Mouse (Mus musculus): ENCODE data around the gene Lax1.
"Not testable (repeated sequence)": the region's sequence is repeated elsewhere in the genome, so short reads cannot be mapped to it uniquely, and the experiment has no call there.

Lax1 gene

DNA sequence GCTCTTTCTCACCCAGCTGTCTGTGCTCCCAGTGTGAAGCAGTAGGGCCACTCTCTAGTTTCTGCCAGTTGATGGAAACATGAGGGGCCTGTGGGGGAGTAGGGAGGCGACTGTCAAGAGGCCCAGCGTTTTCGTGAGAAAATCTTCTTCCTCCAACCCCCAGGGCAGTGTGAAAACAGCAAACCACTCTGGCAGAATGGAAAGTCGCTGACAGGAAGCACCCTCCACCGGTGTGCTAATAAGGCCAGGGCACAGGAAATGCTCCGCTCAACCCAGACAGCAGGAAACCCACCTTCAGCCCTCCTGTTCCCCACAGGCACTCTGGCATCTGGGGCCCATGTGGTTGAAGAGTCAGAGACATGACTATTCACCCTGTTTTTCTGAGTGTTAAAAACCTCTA is at the start of gene Lax1:
Lax1 (minus strand) TSS at position 212 of the 400 bp plus-strand sequence.
- in situ Hi-C loops (cut with MboI, MseI): no loop called here

DNA sequence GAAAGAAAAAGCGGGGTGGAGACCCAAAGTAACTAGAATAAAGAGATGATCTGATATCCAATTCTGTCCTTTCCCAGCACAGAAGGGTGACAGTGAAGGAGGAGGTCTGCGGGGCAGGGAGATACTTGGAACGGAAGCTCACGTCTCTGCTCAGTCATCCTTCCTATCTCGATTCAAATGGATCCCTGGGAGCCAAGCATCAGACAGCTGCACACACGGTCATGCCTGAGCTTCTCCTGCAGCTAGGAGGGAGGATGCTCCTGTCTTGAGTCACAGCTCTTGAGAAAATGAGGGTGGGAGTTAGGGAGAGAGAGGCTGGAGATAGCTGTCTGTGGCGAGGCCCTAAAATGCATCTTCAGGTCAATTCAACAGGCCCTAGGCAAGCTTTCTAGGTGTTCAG is 46.8 kb upstream of the Lax1 start:
- in situ Hi-C loops (cut with MboI, MseI): loop anchor here (5.0 kb wide), 2 partner anchors 161 to 311 kb away; no protein-coding TSS in a partner anchor

DNA sequence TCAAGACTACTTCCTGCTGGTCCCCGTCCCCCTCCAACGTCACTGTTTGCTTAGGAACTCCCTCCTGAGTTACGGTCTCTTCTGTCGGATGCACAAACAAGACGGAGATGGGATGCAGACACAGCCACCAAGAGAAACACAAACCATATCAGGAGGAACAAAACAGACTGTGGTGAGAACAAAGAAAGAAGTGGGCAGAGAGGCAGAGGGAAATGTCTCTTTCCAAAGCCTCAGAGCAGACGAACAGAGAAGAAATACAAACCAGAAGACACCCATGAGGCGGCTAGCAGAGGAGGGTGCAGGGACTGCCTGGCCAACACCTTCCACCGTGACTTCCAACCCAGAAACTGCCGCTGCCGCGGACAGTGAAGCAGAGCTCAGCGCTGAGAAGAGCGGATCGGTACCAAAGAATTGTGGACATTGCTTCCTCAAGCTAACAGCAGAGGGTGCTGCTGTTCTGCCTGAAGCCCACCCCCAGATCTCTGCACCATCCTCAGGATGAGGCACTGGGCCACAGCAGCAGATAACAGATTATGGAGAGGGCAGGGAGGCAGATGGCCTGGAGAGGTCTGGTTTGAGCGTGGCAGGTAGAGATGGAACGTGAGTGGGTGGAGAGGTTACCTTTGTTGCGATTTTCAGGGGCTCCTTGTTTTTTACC is 46.2 kb upstream of the Lax1 start:
- in situ Hi-C loops (cut with MboI, MseI): loop anchor here (5.0 kb wide), 2 partner anchors 161 to 311 kb away; no protein-coding TSS in a partner anchor

DNA sequence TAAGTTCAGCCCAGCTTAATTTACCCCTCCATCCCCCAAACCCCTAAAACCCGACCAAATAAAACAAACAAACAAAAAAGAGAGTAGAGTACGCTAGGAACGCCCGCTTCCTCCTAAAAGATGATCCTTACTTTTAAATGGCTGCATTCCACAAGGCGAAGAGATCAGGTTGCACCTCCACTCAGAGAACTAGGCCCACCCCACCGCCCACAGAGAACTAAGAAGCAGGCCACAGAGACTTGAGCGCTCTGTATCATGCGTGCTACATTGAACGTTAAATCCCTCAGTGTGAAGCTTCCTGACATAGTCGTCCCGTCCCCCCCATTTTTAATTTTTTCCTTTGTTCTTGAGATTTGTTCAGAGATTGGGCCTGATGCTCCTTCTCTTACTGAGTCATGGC is 42.9 kb upstream of the Lax1 start:
- in situ Hi-C loops (cut with MboI, MseI): no loop called here

DNA sequence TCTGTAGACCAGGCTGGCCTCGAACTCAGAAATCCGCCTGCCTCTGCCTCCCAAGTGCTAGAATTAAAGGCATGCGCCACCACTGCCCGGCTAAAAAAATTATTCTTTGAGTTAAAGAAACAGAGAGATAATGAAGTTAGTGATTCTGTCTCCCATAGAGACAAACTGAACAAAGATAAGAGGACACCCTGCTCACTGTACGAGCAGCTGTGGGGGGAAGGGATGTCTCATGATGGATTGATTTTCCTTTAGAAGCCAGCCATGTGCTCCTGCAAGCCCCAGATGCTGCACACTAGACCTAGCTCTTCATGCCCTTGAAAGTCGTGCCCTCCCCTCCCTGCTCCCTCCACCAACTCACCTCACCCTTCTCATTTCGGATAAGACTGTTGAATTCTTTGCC is 38.4 kb upstream of the Lax1 start:
- in situ Hi-C loops (cut with MboI, MseI): no loop called here

DNA sequence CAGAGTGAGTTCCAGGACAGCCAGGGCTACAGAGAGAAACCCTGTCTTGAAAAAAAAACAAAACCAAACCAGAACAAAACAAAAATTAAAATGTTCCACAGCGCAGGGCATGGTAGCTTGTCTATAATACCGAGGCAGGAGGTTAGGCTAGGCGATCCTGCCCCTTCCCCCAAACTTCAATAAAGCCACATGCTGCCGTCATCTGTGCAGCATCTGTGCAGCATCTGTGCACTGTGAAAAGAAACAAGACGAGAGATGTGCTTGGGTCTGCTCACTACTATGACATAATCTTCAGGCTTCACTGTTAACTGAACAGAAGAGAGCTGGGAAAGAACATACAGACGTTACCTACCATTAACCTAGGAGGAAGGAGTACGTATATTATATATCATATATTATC is 30.4 kb upstream of the Lax1 start:
- in situ Hi-C loops (cut with MboI, MseI): no loop called here

DNA sequence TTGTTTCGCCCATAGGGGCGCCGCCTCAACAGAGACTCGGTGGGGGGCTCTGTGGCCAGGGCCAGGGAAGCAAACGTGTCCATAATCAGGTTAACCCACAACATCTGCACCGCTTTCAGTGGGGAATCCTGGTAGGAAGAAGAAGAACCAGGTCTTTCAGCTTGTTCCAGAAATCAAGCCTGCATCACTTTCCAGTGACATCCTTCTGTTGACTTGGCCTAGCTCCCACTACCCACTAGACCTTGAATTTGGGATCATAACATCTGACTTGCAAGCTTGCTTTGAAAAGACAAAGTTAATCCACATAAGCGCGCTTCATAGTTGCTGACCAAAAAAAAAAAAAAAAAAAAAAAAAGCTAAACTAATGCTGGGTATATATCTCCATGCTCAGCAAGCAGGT is 28.9 kb upstream of the Lax1 start:
- in situ Hi-C loops (cut with MboI, MseI): no loop called here

DNA sequence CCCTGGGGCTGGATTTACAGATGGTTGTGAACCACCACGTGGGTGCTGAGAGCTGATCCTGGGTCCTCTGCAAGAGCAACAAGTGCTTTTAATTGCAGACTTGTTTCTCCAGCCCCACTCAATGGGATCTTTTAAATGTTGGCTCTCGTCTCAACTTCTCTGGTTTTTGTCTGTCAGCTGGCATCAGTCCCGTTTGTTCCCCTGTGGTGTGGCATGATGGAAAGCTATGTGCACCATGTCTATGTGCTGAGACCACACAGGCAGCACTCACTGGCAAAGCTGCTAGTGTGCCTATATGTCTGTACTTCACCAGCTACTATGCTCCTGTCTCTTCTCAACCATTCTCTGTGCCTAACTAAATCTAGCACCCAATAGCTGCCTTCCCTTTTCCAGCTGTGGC is 28.4 kb upstream of the Lax1 start:
- in situ Hi-C loops (cut with MboI, MseI): no loop called here

DNA sequence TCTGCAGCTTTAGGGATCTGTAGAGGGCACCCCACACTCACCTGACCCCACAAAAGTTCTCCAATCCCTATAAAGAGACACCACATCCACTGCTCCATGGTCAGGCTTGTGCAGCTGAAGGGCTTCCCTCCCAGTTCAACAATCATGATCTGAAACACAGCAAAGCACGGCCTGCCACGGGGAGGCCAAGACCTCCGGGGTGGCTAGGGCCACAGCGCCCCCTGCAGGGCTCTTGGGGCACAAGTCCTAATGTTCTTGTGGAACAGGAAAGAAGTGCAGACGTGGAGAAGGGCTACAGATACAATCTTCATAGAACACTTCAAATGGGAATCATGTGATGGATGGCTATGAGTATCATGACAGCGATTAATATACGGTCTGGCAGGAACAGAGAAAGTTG is 26.6 kb upstream of the Lax1 start:
- in situ Hi-C loops (cut with MboI, MseI): no loop called here

DNA sequence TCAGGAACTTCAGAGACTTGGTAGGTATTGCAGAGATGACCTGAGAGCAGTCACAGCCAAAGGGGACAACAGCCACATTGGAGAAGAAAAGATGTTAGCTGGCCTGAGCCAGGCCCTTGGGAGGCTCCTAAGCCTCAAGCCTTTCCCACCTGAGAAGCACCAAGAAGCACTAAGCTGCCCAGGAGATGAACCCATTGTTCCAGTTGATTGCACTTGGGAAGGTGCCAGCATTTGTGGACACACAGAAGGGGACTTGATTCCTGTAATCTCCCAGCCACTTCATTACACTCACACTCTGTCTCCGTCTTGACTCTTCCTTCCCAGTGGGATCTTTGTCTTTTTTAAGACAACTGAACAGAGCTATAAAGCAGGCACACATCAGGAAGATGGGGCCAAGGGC is 25.3 kb upstream of the Lax1 start:
- in situ Hi-C loops (cut with MboI, MseI): no loop called here

DNA sequence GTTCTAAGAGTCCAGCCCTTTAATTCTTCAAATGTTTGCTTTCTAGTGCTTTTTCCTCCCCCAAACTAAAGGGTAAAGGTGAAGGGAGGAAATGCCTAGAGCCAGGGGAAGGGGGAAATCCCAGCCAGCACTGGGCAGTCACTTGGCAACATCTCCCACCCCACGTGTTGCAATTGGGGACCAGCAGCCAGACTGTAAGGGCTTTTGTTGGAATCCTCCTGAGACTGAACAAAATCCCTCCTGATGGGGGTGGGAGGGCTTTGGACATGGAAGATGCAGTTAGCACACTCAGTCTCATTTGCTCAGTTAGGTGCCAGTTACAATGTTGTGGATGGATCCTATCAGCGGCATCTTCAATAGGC is 23.1 kb upstream of the Lax1 start:
- in situ Hi-C loops (cut with MboI, MseI): no loop called here

DNA sequence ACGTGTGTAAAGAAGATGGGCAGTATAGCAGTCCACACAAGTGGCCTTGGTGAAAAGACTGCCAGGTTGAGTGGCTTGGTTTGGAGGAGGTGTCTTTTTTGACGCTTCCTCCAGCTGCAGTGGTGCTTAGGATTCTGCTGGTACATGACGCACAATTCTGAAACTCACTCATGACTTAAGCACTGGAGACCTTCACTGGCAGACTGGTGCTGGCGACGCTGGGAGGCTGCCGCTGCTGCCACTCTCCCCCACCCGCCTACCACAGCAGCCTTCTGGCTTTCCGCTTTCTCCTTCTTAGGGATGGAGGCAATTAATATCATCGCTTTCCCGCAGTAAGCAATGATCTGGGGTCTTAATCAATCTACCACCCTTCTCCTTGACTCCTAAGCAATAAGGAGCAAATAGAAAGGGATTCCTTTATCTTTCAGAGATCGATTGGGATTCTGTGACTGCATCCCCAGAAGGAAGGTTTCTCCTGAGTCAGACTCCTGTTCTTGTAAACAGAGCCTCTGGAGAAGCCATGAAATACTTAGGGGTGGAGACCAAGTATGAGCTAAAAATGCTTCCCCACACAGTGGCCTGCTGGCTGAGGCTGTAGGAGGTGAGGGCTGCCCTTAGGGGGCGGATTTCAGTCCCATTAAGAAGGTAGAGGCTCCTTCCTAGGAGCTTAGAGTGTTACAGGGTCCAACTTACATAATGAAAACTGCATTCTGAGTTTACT is 22.5 kb upstream of the Lax1 start:
- in situ Hi-C loops (cut with MboI, MseI): no loop called here

DNA sequence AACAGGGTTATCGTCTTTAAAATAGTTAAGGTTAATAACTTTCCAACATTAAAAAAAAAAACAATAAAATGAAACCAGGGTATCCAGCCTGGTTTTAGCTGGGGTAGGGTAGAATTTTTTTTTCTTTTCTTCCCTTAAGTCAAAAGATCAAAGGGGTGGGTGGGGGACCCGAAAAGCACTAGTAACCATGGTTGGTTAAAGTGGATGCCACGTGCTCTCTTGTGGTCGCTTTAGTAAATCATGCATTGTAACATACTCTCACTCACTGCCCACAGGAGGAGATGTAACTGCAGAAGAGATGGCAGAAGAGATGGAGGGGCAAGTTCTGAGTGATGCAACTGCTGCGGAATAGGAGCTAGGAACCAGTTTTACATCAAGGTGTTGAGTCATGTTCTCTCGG is 21.5 kb upstream of the Lax1 start:
- in situ Hi-C loops (cut with MboI, MseI): no loop called here

DNA sequence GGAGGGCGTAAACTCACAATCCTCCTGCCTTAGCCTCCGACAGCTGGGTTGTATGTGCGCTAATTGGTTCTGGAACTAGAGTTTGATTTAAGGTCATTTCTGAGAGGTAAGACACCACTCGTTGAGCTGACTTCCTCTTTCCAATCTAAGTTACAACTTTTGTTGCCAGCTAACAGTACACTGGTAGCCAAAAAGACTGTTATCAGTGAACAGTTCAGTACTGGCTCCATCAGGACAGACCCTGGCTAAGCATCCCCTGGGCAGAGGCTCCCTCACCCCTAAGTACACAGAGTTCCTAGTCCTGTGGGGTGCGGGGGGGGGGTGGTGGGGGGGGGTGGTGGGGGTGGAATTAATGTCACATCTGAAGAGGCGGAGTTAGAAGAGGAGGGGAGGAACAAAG is 21.0 kb upstream of the Lax1 start:
- in situ Hi-C loops (cut with MboI, MseI): no loop called here

DNA sequence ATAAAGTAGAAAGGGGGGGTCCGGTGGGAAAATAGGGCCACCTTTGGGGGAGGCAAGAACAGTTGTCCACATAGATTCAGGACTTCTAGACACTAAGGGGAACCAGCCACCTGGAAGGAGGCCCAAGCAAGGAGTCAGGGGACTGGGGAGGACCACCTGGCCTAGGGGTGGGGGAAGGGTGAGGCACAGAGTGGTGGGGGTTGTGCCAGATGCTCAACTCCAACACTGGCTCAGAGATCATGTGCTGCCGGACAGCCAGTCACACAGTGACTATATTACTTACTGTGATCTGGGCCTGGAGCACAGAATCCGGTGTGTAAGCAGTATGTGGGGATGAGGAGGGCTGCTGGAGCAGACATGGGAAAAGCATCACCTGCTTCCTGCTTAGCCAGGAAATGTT is 19.4 kb upstream of the Lax1 start:
- in situ Hi-C loops (cut with MboI, MseI): loop anchor here (5.0 kb wide), 1 partner anchor 82 kb away; no protein-coding TSS in a partner anchor

DNA sequence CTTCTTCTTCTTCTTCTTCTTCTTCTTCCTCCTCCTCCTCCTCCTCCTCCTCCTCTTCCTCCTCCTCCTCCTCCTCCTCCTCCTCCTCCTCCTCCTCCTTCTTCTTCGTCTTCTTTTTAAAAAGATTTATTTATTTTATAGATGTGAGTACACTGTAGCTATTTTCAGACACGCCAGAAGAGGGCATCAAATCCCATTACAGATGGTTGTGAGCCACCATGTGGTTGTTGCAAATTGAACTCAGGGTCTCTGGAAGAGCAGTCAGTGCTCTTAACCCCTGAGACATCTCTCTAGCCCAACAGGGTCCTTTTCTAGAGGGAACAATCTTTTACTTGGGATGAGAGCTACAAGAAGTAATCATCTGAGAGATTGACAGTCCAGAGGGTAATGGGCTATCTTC is 11.9 kb upstream of the Lax1 start:
- in situ Hi-C loops (cut with MboI, MseI): not testable (repeated sequence)

DNA sequence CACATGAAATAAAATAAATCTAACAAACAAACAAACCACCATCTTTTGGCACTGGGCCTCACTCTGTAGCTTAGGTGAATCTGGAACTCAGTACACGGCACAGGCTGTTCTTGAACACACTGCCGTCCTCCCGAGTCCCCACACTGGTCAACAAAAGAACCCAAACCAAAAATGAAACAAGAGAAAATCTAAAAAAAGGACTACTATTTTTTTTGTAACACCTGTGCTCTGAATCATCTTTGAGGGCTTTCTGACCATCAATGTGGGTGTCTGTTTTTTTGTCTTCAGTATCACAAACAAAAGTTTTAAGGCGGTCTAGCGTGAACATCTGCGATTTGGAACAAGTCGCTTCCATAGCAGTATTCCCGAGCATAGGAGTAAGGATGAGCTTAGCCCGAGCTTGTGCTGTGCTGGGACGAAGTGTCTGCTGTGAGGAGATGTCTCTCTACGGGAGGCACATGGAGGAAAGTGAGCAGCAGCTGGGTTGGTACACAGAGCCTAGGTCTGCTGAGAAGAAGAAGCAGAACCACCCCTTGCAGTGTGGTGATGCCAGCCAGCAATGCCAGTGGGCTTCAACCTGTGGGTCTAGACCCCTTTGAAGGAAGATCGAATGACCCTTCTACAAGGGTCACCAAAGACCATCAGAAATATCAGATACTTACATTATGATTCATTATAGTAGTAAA is 8.2 kb upstream of the Lax1 start:
- in situ Hi-C loops (cut with MboI, MseI): no loop called here

DNA sequence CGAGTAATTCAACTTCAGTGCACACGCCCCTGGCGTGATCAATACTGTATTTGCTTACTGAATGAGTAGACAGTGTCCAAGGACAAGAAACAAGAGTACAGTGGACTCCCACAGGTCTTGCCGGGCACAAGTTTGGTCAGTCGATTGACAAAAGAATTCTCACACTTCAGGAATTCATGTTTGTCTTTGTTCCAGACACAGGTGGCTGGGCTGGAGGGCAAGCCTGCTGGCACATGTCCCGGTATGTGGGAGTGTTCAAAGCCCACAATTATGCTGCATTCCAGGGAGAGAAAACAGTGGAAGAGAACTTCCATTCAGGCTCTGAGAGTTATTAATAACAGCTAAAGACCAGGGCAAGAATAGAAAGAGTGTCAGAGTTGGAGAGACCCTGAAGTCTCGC is 6.0 kb upstream of the Lax1 start:
- in situ Hi-C loops (cut with MboI, MseI): no loop called here

DNA sequence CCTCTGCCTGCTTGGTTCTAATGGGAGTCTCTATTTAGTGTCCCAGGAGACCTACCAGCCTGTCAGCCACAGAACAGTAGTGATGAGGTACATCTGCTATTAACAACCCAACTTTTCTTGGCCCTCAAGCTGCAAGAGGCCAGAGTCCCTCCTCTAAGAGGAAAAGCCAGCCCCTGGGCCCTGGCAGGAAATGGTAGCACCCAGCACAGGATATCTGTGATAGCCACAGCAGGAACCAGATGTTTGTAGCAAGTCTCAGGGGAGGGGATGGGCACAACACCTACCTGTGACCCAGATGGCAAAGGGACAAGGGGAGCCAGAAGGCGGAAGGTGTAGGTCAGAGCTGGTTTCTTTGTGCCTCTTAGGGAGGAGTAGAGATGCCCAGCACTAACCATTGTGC is 5.0 kb upstream of the Lax1 start:
- in situ Hi-C loops (cut with MboI, MseI): no loop called here

DNA sequence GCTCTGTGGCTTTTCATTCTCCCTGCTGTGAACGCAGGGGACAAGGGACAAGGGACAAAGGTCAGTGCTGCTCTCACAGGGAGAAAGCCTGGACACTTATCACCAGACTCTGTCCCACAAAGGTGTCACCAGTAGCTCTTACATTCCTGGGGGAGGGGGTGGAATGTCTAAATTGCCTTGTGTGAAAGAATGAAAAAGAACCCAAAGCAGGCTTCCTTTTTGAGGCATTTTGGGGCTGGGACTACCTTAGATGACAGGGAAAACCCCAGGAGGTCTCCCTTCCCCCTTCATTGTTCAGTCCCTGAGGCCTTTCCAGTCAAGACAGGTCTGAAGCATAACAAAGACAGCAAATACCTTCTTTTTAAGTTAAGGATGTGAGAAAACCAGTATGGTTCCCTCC is 4.4 kb upstream of the Lax1 start:
- in situ Hi-C loops (cut with MboI, MseI): no loop called here

DNA sequence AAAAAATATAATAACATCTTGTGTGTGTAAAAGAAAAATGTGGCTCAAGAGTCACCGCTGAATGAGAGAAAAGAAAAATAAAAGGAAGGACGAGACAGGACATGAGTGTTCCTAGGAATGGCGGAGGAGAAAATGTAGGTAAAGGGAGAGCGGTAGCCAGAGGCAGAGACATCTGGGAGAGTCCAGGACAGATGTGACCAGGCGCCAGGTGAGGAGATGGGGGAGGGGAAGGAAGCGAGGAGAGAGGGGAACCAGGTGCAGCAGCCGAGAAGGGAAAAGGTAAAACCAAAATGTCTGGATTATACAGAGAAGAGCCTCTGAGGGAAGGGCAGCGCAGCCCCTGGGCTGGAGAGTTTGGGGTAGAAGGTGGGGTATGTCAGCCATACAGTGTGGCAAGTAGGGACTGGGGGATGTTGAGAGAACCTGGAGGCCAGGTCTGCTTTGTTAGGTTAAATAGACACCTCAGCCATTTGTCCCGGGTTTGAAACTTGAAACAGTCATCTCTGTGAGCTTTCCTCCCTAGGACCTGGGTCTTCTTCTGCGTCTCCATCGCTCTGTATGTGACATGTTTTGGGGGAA is 3.7 kb upstream of the Lax1 start:
- in situ Hi-C loops (cut with MboI, MseI): no loop called here

DNA sequence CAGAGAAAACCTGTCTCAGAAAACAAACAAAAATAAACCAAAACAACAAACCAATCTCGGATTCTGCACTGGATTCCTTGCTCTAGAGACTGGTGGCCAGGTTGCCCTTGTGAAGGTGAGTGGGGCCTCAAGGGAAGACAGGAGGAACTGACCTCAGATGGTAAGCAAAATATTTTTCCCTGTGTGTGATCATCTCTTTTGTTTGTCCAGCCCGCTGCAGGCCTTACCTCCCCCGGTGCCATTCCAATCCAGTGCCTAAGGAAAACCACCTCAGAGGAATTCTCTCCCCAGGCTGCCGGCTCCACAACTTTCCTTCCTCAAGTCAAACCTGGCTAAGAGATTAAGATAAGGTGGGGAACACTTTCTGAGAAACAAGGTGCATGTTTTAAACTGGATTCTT is 2.3 kb upstream of the Lax1 start:
- in situ Hi-C loops (cut with MboI, MseI): no loop called here

DNA sequence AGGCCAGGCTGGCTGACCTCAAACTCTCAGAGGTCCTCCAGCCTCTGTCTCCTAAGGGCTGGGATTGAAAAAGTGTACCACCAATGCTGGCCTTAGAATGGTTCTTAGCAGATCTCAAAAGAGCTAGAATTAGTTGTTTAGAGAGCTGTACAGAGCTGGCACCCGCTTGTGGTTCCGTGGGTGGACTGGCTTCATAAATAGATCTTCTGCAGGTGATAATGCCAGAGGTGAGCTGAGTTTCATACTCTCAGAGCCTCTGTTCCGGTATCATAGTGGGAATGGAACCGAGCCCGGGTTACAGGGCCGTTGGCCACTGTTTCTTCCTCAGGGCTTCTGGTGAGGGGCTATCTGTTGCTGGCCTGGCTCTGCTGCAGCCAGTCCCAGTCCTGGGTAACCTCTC is 1.1 kb upstream of the Lax1 start:
- in situ Hi-C loops (cut with MboI, MseI): no loop called here

Measured in T-helper 2 cell (primary cell).